Mouse (Mus musculus) ovary, postnatal 14 days (tissue): Measurements from ENCODE around the gene Klf12.
A peak's percentile ranks its signal among the peaks of the same experiment; 100 is the strongest.

ENCODE experiments used
- DNase-seq: peaks from one replicate; pipeline ENCODE4 v3.0.0; 2022; ENCODE audit warnings: low spot score

The Klf12 gene

GRCm38 (mm10) chr14:100284119-100284860 is at the start of gene Klf12:
Gene Klf12, minus strand, starts transcription at chr14:100284679.
- peak; percentile 58 for DNase-seq

- no peak for DNase-seq
These were observed 48.9 kb upstream of the Klf12 start for GRCm38 (mm10) chr14:100333369-100333768.

GRCm38 (mm10) chr14:100328602-100329276 is 44.3 kb upstream of the Klf12 start:
- DNase-seq, result no peak

GRCm38 (mm10) chr14:100324303-100324702 is 39.8 kb upstream of the Klf12 start:
- DNase-seq, result no peak

GRCm38 (mm10) chr14:100322012-100322411 is 37.5 kb upstream of the Klf12 start:
- no peak for DNase-seq

- DNase-seq, result no peak
These were observed 32.3 kb upstream of the Klf12 start for GRCm38 (mm10) chr14:100316780-100317179.

- no peak for DNase-seq
These were observed 29.6 kb upstream of the Klf12 start for GRCm38 (mm10) chr14:100314099-100314498.

- no peak for DNase-seq
These were observed 16.4 kb upstream of the Klf12 start for GRCm38 (mm10) chr14:100300905-100301304.

GRCm38 (mm10) chr14:100298892-100299291 is 14.4 kb upstream of the Klf12 start:
- DNase-seq, result no peak

- DNase-seq, result no peak
These were observed 2.2 kb upstream of the Klf12 start for GRCm38 (mm10) chr14:100286586-100287241.

GRCm38 (mm10) chr14:100285656-100286585 is 1.4 kb upstream of the Klf12 start:
- peak; percentile 42 for DNase-seq

- DNase-seq, result peak; percentile 36
These were observed 579 bp upstream of the Klf12 start for GRCm38 (mm10) chr14:100284861-100285655.

- peak; percentile 5 for DNase-seq
These were observed 914 bp downstream of the Klf12 start for GRCm38 (mm10) chr14:100283411-100284118.

GRCm38 (mm10) chr14:100282651-100283050 is 1.8 kb downstream of the Klf12 start:
- DNase-seq, result no peak

- DNase-seq, result no peak
These were observed 2.7 kb downstream of the Klf12 start for GRCm38 (mm10) chr14:100281734-100282133.

GRCm38 (mm10) chr14:100274179-100274578 is 10.3 kb downstream of the Klf12 start:
- no peak for DNase-seq

- no peak for DNase-seq
These were observed 23.9 kb downstream of the Klf12 start for GRCm38 (mm10) chr14:100260531-100260930.

- DNase-seq, result no peak
These were observed 41.4 kb downstream of the Klf12 start for GRCm38 (mm10) chr14:100243046-100243445.

GRCm38 (mm10) chr14:100239874-100240273 is 44.6 kb downstream of the Klf12 start:
- no peak for DNase-seq

- no peak for DNase-seq
These were observed 47.7 kb downstream of the Klf12 start for GRCm38 (mm10) chr14:100236757-100237156.
